Mouse (Mus musculus) kidney, postnatal 36 days (tissue): ENCODE measurements at regions not wholly inside any gene's neighbourhood (a gene's known extent, or its start where the extent isn't known, plus 50 kb on each side); places are given as distances from the start of the nearest gene placed in this dataset.

Experiments
- DNase-seq, 2 experiments: peaks; one replicate each; pipeline ENCODE4 v3.0.0; 2021 to 2022; ENCODE audit warnings: mixed read lengths in 2 of 2

DNA sequence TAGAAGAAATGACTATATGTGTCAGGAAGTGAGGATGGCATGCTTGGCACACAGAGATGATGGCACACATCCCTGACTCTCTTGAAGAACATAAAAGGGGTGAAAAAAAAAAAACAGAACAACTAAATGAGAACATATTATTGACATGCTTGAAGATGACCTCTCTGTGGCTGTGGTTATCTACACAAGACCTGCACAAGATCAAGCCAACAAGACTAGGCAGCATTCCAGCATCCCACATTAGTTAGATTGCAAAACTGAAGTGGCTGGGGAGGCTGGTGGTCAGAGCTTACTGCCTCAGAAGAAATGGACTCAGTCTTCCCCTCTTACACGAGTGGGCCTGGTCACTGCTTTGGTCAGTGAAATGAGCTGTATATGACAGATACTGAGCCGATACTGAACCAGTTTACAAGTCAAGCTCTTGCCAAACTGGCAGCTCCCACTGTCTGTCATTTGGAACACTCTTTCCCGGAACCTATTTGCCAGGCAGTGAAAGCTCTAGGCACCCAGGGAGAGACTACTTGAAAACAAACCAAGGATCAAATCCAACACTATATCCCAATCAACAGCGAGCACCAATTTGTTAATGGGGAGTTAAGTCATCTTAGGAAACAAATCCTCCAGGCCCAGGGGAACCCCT is 335.6 kb upstream of the Noct start:
- no peak for DNase-seq

DNA sequence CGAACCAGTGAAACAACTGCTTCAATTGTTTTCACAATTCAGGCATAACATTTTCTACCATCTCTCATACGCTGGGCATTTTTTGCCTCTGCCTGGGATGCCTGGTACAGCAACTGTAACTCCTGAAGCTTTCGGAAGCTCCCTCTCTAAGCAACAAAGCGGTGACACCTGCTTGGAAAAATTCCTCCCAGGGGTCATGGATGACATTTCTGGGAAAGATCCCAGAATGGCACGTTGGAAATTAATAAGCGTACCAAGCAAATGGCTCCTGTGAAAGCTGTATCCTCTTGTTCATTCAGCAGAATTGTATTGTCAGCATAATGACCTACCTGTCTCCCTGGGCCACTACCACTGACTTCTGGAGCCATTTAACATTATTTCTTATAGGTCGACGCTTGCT is 333.7 kb upstream of the Noct start:
- no peak for DNase-seq

DNA sequence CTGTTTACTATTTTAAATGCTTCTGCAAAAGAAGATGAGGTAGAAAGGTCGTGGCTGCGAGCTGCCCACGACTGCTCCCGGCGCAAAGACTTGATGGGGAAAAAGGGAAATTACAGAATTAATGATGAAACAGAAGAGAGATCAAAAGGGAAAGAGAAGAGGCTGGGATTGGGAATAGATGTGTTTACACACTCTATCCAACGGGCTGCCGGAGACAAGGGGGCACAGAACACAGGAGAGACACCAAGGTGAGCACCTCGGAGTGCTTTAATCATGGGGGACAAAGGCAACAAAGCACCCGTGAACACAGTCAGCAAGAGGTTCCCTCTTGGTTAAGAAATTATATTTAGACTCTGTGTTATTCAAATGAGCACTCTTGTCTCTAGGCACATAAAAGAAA is 326.1 kb upstream of the Noct start:
- no peak for DNase-seq

DNA sequence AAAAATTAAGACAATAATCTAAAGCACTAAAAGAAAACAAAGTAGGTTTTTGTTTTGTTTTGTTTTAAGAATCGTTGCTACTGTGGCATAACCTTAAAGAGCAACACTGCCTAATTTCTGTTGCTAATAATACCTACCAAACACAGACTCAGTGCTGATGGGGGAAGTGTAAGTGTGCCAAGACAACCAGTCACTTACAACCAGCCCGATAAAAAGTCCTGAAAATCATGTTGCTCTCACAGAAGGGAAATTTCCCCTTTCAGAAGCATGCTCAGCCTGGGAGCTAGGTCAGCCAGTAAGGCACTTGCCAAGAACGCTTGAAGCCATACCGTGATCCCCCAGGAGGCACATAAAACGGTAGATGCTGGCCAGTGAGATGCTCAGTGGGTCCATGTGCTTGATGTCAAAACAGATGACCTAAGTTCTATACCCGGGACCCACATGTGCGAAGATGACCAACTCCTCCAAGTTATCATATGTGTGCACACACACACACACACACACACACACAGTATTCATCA is 324.4 kb upstream of the Noct start:
- DNase-seq, result no peak

DNA sequence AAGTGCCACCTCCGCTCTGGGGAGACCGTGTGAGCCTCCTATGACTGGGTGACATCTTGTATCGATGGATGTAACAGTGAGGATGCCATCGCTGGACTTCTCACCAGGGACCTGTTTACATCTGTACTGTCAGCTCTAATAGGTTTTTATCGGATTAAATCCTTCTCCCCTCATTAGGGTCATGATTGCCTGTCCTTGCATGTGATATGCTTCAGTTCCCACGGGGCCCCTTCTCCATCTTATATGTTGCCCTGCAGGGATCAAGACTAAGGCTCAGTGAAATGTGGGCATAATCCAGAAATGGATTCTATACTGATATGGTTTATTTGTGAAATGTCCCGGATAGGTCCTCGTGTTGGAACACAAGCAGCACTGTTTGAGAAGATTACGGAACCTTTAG is 323.7 kb upstream of the Noct start:
- DNase-seq, result no peak

DNA sequence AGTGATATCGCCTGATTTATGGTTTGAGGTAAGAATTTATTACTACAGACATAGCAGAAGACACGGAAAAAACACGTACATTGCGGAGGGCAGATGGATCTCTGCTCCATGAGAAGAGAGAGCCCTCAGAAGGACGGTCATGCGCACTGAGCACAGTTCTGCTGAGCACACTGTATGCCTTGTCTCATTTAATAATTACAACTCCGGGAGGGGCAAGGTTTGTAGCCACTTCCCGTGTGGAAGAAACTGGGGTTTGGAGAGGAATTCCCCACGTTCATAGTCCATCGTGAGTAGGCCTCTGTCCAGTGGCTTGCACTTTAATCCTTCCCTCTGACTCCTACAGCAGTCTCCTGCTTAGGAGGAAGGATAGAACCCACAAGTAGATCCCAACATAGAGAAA is 322.9 kb upstream of the Noct start:
- DNase-seq, result peak; percentile 62 to 71

DNA sequence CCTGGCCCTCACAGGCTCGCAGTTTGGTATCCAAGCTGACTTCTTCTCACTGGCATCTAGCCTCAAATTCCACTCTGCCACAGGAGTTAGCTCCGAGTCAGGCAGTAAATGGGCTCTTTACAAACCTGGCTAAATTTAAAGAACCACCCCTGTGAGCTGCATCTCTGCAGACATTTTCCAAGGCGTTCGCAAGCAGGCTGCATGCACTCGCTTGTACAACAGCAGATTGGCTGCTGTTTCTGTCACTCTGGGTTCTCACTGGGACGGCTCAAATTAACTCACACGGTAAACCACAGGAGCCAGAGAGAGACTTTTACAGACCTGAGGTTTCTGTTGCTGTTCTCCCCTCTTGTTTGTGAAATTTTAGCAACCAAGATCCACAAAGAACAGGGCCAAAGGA is 321.3 kb upstream of the Noct start:
- peak in 1 of 2 experiments; percentile 17 for DNase-seq

DNA sequence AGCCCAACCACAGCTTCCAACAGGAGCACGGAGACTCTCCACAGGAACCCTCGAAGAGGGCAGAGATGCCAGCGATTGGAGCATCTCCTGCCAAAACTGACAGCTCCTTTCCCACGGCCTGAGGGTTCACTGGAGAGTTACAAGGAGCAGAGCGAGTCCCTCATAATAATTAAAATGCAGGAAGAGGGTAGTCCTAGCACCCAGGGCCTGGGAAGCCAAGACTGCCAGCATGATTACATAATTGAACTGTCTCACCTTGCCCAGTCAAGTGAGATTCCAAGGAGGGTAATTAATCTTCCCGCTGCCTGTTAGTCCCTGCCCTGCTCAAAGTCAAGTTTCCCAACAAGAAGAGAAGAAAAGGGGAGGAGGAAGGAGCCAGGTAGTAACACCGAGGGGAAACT is 319.5 kb upstream of the Noct start:
- DNase-seq, result peak; percentile 55 to 81

DNA sequence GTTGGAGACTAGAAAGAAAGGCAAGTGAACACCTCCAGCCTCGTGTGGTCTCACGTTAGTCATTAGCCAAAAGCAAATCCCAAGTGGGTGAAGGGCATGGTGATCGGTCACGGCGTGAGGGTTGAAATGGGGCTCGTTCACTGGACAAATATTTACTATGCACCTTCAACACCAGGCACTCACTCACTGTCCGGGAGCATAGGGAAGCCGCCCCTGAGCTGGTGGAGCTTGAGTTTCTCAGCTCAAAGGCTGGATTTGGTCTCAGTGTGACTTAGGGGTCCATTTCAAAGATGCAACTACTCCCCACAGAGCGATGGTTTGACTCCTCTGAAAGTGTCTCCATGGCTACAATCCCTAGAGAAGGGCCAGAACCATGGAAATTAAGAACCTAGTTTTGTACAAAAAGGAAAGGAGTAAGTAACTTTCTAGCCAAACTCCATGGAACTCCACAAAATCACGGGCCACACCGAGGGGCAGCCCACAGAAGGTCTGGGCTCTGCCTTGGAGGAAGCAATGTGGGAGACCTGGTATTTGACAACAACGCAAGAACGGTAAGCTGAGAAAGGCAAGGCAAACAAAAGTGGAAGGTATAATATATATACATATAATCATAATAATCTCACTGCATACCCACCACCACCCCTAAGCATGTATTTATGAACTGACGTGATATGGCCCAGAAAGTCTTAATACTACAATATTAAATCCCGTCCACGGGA is 318.8 kb upstream of the Noct start:
- peak; percentile 49 to 61 for DNase-seq

DNA sequence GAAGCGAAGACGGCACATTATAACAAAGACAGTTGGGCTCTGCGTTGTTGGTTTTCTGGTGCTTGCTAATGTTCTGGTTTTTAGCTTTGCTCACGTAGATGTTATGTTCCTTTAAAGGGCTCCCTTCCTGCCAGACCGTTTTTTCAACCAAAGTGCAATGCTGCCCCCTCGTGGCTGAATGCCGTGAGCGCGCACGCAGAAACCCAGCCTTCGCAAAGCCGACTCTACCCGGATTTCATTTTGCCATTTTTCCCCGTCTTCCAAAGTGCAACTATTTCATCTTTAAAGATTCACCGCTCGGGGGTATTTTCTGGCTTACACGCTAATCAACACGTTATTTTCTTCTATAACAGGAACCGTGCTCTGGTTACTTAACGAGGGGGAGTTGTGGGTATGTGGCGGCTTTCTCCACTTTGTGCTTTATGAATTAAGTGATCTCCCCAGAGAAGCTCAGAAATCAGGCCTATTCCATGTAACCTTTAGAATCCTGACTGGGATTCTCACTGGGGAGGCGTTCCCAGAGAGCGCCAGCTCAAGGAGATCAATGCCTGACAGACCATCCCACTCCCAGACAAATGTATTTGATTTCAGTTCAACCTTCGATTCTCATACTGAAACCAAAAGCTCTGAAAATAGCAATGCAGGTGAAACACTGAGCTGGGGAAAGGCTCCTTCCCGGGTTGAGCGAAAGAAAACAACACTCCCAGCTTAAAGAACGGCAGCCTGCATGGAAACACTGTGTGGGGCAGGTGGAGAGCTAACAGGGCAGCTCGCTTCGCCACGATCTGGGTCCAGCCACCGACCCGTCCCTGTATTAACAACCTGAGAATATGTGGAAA is 318.0 kb upstream of the Noct start:
- DNase-seq, result peak; percentile 84 to 94

DNA sequence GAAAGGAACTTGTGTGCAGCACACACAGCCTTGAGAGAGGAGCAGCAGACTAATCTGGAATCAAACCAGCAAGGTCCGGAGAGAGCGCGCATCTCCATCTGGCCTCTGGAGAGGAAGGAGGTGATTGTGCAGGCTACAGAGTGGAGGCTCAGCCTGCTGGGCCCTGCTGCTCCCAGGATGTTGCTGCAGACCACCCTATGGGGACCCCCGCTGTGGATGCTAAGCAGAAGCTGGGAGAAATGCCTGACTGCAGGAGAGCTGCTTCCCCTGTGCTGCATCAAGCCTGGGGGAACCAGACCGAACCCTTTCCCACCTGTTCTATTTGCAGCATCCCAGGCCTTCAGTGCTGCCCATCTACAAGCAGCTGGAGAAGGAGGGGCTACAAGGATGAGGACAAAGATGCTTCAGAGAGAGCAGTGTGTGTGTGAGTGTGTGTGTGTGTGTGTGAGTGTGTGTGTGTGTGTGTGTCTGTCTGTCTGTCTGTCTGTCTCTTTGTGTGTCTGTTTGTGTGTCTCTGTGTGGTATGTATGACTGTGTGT is 311.2 kb upstream of the Noct start:
- DNase-seq, result no peak

DNA sequence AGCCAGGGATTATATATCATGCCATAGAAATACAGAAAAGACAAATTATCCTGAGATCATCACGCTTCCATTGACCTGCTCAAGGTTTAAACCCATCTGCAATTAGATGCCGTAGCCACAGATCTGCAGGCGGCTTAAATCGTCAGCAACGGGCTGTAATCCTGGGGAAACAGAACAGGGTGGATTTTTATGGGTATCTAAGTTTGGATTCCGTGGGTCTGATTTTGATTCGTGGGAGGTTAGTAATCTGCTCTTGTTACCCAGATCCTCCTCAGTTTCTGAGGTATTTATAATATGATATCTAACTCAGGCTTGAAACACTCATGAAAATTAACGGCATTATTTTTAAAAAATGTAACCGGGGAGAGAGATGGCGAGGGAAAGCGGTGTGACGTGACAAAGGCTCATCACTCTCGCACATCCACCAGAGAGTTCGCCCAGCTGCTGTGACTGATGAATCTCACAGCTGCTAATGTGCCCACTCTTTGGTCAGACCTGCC is 309.3 kb upstream of the Noct start:
- DNase-seq, result no peak

DNA sequence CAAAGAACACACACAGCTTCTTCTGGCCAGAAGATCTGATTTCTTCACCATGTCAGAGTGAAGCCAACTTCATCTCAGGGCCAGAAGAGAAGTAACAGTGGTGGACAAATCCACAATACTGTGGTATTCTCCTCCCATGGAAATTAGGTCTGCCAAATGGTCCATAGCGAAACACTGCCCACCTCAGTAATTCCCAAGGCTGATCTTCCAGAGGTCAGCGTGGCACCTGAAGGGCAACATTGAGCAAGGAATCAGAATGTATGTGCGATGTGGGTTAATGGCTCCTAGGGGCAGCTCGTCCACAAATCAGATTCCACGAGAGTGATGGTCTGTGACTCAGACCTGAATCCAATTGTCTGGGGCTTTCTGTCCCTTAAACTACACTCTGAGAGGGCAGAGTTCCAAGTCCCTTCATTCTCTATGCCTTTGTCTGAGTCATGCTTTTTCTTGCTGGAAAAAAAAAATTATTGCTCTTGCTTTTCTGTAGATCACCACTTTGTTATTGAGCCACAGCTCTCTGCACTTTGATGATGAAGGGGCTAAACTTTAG is 307.9 kb upstream of the Noct start:
- no peak for DNase-seq

DNA sequence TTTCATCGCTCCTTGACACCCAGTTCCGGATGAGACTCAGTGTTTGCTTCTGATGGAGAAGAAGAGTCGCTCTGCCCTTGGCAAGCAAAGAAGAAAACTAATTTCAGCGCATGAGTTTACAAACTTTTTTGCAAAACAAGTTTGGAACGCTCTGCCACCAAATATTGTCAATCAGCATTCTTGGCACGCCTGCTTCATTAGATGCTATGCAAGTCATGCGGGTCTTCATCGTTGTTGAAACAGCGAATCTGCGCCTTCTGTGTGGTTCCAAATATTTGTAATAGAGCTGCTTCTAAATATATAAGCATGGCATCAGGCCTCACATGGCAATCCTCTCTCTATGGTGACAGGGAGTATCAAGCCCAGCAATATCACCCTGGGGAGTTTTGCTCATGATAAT is 301.9 kb upstream of the Noct start:
- no peak for DNase-seq

DNA sequence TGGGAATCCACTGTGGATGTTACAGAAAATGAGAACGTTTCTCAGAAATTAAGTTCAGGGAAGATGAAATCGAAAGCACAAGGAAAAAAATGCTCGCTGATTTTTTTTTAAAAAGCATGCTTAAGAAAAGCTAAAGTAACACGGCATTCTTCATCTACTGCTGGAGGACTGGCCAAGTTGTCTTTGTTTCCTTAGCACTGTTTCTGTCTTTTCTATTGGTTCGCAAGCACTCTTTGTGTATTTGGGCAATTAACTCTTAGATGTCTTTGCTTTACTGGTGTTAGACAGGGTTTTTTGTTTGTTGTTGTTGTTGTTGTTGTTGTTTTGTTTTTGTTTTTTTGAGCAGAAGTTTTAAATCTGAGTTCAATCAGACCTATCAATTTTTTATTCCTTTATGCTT is 301.4 kb upstream of the Noct start:
- no peak for DNase-seq

DNA sequence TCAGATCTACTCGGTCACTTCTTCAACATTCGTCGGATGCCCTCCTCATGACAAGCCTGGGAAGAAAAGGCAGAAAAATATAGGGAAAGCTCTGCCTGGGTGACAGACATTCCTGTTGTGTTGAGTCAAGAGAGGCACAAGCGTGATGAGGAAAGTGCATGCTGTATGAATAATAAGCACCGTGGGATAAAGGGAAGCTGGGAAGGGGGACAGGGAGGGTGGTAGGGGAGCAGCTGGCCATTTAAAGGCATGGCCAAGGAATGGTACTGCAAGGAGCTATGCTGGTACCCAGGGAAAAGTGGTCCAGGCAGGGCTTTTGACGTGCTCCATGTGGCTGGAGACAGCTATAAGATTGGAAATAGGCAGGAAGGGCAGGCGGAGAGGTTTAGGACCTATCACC is 300.9 kb upstream of the Noct start:
- DNase-seq, result no peak

DNA sequence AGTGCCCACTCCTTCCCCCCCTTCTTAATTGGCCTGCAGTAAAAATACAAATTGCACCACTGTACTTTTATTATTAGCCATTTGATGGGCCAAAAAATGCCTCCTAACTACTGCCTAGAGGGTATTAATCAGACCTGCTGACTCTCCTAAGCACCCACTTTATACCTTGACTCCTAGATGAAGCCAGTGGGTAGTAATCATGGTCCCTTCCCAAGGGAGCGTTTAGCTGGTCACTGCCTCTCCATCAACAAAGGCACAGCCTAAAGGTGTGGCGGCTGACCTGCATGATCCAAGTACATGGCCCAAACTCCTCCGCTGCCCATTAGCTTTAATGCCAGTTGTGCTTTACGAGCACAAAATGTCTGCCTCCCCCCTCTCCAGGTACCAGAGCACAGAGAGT is 296.9 kb upstream of the Noct start:
- DNase-seq, result peak in 1 of 2 experiments; percentile 7

DNA sequence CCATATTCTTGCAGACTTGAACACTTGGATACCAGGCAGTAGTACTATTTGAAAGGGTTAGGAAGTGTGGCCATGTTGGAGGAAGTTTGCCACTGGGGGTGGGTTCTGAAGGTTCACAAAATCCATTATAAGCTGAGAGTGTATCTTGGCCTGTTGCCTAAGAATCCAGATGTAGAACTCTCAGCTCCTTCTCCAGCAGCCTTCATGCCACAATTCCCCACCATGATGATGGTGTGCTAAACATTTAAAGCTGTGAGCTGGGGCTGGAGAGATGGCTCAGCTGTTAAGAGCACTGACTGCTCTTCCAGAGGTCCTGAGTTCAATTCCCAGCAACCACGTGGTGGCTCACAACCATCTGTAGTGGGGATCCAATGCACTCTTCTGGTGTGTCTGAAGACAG is 295.2 kb upstream of the Noct start:
- no peak for DNase-seq

DNA sequence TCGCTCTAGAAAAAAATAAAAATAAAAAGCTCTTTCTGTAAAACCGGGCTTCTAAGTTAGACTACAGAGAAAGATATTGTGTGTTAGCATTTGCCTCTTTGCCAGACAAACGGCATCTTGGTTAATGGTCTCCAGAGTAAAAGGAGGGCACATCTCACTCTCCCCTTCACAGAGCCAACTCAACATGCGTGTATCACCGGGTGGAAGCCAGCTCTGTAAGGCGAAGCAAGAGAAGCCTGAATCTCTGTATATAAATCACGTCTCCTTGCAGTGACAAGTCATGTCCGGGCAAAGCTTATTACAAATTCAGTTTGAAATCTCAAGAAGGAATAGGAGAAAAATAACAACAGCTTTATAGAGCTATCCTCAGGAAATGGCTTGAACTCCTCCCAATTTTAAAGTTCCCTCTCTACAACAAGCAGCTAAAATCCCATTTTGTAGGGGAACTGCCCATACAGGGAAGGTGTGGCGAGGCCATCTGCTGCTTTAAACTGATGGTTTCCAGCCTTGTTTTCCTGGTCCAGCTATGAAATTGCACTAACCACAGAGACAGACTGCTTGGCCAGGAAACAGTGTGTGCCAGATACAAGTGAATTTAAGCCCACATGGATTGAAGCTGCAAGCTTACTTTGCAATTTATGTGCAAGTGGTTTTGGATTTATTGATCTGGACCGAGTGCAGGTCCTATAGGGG is 291.7 kb upstream of the Noct start:
- no peak for DNase-seq

DNA sequence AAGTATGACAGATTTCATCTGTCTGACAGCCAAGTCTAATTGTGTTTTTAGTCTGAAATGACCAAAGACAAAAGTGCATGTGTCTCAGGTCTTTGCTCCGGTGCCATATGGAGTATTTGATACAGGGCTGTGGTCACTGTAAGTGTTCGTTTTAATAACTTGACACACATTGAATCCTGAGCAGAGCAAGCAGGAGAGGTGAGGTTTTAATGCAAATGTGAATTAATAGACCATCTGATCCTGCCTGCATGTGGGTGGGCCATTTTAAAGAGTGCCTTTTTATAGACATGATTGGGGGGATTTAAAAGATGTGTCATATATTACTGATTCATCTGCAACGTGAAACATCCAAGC is 291.2 kb upstream of the Noct start:
- DNase-seq, result no peak

DNA sequence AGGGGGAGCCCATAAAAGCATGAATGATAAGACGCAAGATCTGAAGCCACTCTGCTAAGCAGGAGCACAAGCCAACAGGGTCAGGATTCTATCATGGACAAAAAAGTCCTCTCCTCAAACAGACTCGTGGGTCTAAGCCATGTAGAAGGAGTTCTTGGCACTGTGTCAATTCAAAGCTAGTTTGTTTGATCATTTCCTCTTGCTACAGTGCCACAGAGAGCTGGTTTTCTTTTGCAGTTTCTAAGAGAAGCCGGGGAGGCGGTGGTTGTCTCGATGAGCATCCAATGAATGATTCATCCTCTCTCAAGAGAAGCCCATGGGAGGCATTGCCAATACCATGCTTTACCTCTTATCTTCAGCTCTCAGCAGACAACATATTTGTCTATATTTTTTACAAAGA is 284.6 kb upstream of the Noct start:
- DNase-seq, result no peak

DNA sequence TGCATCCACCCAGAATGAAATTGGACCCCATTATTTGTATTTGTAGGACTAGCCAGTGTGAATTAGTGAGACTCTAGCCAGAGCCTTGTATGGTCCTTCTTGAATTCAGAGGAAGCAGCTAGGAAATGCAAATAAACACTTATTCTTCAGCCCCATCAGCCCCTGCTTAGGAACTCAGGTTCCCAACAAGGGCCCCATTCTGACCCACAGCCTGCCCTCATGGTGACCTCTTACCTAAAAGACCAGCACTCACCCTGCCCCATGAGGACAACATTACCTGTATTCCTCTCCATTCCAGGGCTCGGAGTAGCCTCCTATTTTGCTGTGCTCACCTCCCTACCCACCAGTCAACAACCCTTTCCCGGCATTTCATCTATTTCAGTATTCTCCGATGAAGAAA is 283.6 kb upstream of the Noct start:
- DNase-seq, result no peak
